Mouse (Mus musculus): ENCODE results near the gene Bid.
"Not testable (repeated sequence)": the region's sequence is repeated elsewhere in the genome, so short reads cannot be mapped to it uniquely, and the experiment has no call there.

The Bid gene

GRCm38 (mm10) chr6:120937104-120937617, 20.5 kb upstream of the Bid start:
- DNase-seq (ENCODE audit: low read depth, low spot score): no peak

- no peak for DNase-seq (ENCODE audit: low read depth, low spot score)
These were observed 17.5 kb upstream of the Bid start for GRCm38 (mm10) chr6:120934176-120934575.

- no peak for DNase-seq (ENCODE audit: low read depth, low spot score)
These were observed 17.0 kb upstream of the Bid start for GRCm38 (mm10) chr6:120933670-120934069.

- DNase-seq (ENCODE audit: low read depth, low spot score): no peak
These were observed 15.9 kb upstream of the Bid start for GRCm38 (mm10) chr6:120932597-120932996.

- DNase-seq (ENCODE audit: low read depth, low spot score): no peak
These were observed 14.0 kb upstream of the Bid start for GRCm38 (mm10) chr6:120930450-120931306.

GRCm38 (mm10) chr6:120929421-120929820, 12.8 kb upstream of the Bid start:
- DNase-seq (ENCODE audit: low read depth, low spot score): no peak

- DNase-seq (ENCODE audit: low read depth, low spot score): no peak
These were observed 11.1 kb upstream of the Bid start for GRCm38 (mm10) chr6:120927765-120928164.

GRCm38 (mm10) chr6:120926880-120927279, 10.2 kb upstream of the Bid start:
- no peak for DNase-seq (ENCODE audit: low read depth, low spot score)

- DNase-seq (ENCODE audit: low read depth, low spot score): not testable (repeated sequence)
These were observed 8.2 kb upstream of the Bid start for GRCm38 (mm10) chr6:120924791-120925321.

- no peak for DNase-seq (ENCODE audit: low read depth, low spot score)
These were observed 1.3 kb upstream of the Bid start for GRCm38 (mm10) chr6:120917975-120918374.

GRCm38 (mm10) chr6:120916972-120917881, 574 bp upstream of the Bid start:
- not testable (repeated sequence) for DNase-seq (ENCODE audit: low read depth, low spot score)

GRCm38 (mm10) chr6:120915649-120915975, 1.0 kb downstream of the Bid start:
- no peak for DNase-seq (ENCODE audit: low read depth, low spot score)

- no peak for DNase-seq (ENCODE audit: low read depth, low spot score)
These were observed 1.6 kb downstream of the Bid start for GRCm38 (mm10) chr6:120914911-120915648.

- DNase-seq (ENCODE audit: low read depth, low spot score): no peak
These were observed 2.1 kb downstream of the Bid start for GRCm38 (mm10) chr6:120914533-120914910.

GRCm38 (mm10) chr6:120913783-120914182, 2.9 kb downstream of the Bid start:
- no peak for DNase-seq (ENCODE audit: low read depth, low spot score)

- DNase-seq (ENCODE audit: low read depth, low spot score): no peak
These were observed 3.7 kb downstream of the Bid start for GRCm38 (mm10) chr6:120912931-120913330.

- no peak for DNase-seq (ENCODE audit: low read depth, low spot score)
These were observed 5.2 kb downstream of the Bid start for GRCm38 (mm10) chr6:120911213-120912007.

GRCm38 (mm10) chr6:120909501-120909900, 7.2 kb downstream of the Bid start:
- DNase-seq (ENCODE audit: low read depth, low spot score): no peak

- not testable (repeated sequence) for DNase-seq (ENCODE audit: low read depth, low spot score)
These were observed 8.6 kb downstream of the Bid start for GRCm38 (mm10) chr6:120907876-120908597.

GRCm38 (mm10) chr6:120906521-120906920, 10.1 kb downstream of the Bid start:
- DNase-seq (ENCODE audit: low read depth, low spot score): no peak

All from brain, embryonic 18.5 days (tissue).